Mouse (Mus musculus) natural killer cell, adult 2 months (primary cell): ENCODE measurements at regions not wholly inside any gene's neighbourhood (a gene's known extent, or its start where the extent isn't known, plus 50 kb on each side); places are given as distances from the start of the nearest gene placed in this dataset.

ENCODE experiments used
- DNase-seq, 2 experiments: peaks; one replicate each; pipeline ENCODE4 v3.0.0; 2022; ENCODE audit warnings: low spot score in 2 of 2

- no peak for DNase-seq
Observed at GRCm38 (mm10) chr12:69453544-69453943, 81.3 kb upstream of the Gm9887 start.

GRCm38 (mm10) chr12:69452986-69453385 is 80.7 kb upstream of the Gm9887 start:
- DNase-seq: no peak

GRCm38 (mm10) chr12:69451110-69451509 is 78.9 kb upstream of the Gm9887 start:
- no peak for DNase-seq

- DNase-seq: peak; percentile 81 to 84
Observed at GRCm38 (mm10) chr12:69447962-69448767, 75.9 kb upstream of the Gm9887 start.

GRCm38 (mm10) chr12:69447322-69447827 is 75.1 kb upstream of the Gm9887 start:
- peak; percentile 64 to 65 for DNase-seq

GRCm38 (mm10) chr12:69446468-69447321 is 74.4 kb upstream of the Gm9887 start:
- DNase-seq: peak; percentile 84 to 90

- peak in 1 of 2 experiments; percentile 28 for DNase-seq
Observed at GRCm38 (mm10) chr12:69446085-69446467, 73.8 kb upstream of the Gm9887 start.

DNA sequence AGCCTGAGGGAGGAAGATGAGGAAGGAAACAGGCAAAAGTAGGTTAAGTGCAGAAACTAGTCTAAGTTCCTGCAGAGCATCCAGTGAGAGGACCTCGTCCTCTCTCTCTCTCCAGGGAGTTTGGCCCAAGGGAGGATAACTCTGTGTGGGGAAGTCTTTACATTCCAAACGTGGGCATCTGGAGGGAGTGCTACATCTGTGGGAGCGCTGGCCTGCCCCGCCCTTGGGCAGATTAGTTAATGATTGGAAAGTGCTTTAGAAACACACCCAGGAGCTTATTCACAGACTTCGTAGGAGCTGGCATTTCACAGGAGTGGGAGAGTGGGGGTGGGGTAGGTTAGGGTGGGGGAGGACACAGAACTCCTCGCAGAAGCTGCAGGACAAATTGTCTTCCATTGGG is 70.1 kb upstream of the Gm9887 start:
- no peak for DNase-seq

DNA sequence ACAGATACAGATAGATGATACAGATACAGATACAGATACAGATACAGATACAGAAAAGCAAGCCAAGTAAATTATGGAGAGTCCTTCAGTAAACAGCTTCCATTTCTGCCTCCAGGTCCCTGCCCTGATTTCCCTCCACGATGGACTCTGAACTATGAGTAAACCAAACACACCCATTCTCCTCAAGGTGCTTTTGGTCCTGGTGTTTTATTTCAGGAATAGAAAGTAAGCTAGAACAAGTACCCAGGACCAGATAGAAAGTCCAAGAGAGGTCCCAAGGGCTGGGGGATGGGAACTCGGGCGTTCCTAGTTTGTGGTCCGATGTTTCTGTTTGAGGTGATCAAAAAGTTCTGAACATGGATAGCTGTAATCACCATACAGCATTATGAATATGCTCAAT is 69.5 kb upstream of the Gm9887 start:
- no peak for DNase-seq

DNA sequence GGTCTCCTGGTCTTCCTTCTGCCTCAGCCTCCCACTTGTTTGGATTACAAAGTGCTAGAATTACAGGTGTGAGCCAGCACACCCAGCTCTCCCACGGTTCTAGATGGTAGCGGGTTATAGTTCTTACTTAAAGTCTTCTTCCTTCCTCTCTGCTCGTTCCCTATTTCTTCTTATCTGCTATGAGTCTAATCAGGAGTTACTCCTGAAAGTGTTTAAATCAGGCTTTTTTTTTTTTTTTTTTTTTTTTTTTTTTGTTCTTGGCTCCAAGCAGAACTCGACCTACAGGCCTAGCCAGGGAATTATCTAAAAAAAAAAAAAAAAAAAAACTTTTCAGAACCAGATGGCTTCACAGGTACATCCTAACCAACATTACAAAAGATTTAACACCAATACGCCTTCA is 66.0 kb upstream of the Gm9887 start:
- no peak for DNase-seq

- no peak for DNase-seq
Observed at GRCm38 (mm10) chr12:69436839-69437501, 64.7 kb upstream of the Gm9887 start.

DNA sequence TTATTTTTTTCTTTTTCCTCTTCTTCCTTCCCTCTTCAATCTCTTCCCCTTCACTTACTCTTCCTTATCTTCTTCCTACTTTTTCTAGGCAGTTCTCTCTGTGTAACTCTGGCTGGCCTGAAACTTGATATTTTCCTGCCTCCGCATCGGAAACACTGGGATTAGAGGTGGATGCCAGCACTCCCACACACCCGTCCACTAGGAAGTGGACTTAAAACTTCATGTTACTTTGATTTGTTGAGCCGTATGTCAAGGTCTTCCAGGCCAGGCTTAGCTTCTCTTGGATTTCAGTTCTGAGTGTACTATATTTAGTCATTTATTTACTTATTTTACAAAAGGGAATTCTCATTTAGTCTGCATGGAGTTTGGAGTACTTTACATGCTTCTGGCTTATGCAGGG is 62.1 kb upstream of the Gm9887 start:
- no peak for DNase-seq

DNA sequence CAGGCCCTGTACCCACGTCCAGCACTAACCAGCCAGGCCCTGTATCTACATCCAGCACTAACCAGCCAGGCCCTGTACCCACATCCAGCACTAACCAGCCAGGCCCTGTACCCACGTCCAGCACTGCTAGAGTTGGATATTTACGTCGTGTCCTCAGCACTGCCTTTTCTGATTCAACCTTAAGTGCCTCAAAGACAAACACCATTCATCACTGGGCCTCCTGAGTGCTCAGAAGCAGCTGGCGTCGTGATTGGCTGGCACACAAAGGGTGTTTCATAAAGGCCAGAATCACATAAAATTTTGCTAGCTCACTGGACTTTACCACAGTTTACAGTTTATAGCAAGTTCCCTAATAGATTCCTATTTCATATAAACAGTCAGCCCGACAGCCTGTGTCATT is 59.8 kb upstream of the Gm9887 start:
- no peak for DNase-seq

- DNase-seq: no peak
Observed at GRCm38 (mm10) chr12:69428108-69428507, 55.9 kb upstream of the Gm9887 start.

DNA sequence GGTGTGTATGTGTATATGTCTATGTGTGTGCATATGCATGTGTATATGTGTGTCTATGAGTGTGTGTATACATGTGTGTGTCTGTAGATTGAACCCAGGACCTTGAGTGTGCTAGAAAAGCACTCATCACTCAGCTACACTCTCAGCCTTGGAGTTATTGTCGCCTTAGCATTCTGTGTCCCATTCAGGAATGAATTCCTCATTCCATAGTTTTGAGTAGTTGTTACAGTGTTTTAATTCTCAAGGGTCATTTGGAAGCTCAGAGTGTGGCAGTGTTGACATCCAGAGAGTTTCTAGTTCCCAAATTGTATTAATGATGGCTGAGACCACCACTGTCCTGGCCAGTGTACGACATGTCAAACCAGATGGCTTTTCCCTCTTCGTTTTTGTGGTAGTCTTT is 53.4 kb upstream of the Gm9887 start:
- DNase-seq: no peak

DNA sequence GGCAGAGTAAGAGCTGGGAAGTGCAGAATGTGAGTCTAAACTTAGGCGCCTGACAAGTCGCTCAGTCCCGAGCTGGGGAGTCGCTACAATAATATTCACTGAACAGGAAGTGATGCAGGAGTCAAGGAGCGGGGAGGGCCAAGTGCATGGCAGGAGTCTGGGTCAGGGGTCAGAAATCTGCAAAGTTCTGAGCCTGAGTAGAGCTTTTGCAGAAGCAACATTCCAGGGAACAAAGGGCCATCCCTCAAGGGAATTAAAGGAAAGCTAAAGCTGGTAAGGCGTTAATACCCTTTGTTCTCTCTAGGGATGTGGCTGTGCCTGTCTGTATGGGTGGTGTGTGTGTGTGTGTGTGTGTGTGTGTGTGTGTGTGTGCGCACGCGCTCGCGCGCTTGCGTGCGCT is 52.7 kb upstream of the Gm9887 start:
- no peak for DNase-seq
